Mouse (Mus musculus) cerebellum, adult 8-10 months (tissue): Measurements from ENCODE around the gene Inhbb.

Source experiments
- DNase-seq: peaks from one replicate; pipeline ENCODE4 v3.0.0; 2022

Gene Inhbb

GRCm38 (mm10) chr1:119367546-119367945 is 54.5 kb downstream of the Inhbb start:
- no peak for DNase-seq

DNA sequence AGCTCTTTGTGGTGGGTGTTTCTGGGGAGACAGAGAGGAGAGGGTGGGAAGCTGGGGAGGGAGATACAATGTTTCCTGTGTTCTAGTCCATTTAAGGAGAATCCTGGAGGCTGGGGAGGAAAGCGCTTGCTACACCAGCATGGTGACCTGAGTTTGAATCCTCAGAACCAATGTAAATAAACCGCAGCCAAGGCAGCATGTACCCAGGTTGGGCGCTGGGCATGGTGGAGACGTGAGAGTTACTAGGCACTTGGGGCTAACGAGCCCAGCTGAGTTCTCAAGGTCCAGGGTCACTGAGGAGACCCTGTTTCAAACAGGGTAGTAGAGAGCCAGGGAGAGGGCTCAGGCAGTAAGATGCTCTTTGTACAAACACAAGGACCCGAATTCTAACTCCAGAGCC is 55.7 kb downstream of the Inhbb start:
- no peak for DNase-seq
